Mouse (Mus musculus) ES-CJ7 (cell line): ENCODE measurements around the gene Clec2l.

ENCODE experiments used
- DNase-seq: peaks from one replicate; pipeline ENCODE4 v3.0.0; 2011; ENCODE audit warnings: low read depth, low spot score

The Clec2l gene

GRCm38 (mm10) chr6:38662714-38663615, at the start of gene Clec2l:
TSS of gene Clec2l (plus strand) at chr6:38663069.
- no peak for DNase-seq

DNA sequence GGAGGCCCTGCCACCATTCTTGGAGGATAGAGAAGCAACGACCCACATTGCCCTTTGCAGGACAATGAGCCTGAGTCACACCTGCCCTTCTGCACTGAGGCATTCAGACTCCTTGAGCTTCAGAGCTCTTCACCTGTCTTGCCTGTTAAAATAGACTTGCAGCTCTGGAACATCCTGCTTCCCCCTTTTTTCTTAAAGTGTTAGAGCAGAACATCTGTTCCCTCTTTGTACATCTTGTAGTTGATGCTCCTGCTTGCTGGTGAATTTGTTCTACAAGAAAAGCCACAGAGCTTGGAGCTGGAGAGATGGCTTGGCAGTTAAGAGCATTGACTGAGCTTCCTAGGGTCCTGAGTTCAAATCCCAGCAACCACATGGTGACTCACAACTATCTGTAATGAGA, 40.5 kb upstream of the Clec2l start:
- DNase-seq, result no peak

GRCm38 (mm10) chr6:38623457-38623856, 39.4 kb upstream of the Clec2l start:
- no peak for DNase-seq

GRCm38 (mm10) chr6:38624439-38624838, 38.4 kb upstream of the Clec2l start:
- no peak for DNase-seq

DNA sequence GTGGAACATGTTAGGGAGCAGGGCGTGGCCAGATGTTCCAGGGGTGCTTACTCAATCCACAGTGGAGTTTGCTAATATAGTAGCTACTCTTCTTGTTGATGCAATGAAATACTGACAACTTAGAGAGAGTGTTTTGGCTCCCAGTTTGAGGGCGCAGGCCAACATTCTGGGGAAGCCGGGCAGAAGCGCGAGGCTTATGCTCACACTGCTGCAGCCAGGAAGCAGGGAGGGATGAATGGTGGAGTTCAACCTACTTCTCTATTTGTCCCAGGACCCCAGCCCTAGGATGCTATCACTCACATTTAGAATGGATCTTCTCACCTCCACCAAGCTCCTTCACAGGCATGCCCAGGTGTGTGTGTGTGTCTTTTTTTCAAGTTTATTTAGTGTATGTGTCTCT, 36.8 kb upstream of the Clec2l start:
- no peak for DNase-seq

- no peak for DNase-seq
These were observed 35.8 kb upstream of the Clec2l start for GRCm38 (mm10) chr6:38627081-38627480.

GRCm38 (mm10) chr6:38627486-38627885, 35.4 kb upstream of the Clec2l start:
- no peak for DNase-seq

DNA sequence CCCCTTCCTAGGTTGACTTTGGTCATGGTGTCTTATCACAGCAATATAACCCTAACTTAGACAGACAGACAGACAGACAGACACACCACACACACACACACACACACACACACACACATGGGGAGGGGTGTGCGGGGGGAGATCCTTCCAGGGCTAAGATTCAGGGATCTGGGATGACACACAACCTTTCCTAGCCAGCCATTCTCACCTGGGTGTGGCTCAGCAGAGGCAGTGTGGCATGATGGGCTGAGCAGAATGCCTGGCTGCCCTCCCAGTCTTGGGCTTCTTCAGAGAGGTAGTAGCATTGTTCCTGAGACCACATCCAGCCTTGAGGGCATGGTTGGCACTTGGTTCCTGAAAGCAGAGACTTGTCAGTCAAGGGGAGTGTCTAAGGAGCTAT, 33.3 kb upstream of the Clec2l start:
- no peak for DNase-seq

- DNase-seq, result no peak
These were observed 30.0 kb upstream of the Clec2l start for GRCm38 (mm10) chr6:38632826-38633225.

DNA sequence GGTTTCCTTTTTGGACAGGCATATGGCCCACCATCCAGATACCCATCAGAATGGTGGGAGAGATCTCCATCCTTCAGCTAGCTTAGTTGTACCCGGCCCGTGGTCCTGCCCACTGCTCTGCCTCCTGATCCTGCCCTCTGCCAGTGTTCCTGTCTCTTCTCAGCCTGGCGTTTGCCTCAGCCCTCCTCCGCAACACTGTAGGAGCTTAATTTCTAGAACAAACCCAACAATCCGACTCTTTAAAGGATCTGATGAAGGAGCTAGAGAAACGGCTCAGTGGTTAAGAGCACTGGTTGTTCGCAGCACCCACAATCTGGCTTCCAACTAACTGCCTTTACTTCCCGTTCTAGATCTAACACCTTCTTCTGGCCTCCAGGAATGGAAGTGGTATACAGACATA, 28.4 kb upstream of the Clec2l start:
- no peak for DNase-seq

GRCm38 (mm10) chr6:38635941-38636851, 26.7 kb upstream of the Clec2l start:
- DNase-seq, result peak; percentile 32

DNA sequence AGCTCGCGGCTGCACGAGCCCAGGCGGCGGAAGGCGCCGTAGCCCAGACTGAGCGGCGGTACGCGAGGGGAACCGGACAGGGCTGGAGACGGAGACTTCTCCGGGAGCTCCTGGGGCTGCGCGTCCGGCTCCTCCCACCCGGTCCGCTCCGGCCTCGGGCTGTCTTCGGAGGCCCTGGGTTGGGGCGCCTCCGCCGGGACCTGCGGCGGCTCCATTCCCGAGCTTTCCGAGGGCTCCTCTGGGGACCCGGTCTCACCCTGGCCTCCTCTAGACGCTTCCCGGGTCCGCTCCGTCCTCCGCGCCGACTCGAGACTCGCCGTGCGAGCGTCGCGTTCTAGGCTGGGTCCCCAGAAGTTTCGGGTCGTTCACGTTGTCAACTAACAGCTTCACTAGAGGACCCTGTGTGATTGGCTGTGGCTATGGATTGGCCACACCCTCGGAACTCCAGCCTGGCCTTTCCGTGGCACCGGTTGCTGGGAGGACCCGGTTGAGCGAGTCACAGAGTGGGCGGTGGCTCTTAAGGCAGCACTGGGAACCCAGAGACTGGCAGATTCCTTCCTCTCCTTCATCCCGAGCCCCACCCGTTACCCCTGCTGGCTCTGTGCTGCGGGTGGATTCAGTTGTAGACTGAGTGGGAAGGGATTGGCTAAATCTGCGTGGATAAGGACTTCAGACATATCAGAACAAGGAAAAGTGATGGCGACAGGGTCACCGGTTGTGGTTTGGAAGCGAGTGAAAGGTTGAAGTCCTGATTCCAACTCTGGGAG, 25.8 kb upstream of the Clec2l start, which contains the start of gene Klrg2:
Klrg2 (minus strand) TSS at position 391 of the 767 bp plus-strand sequence.
- peak; percentile 77 for DNase-seq

GRCm38 (mm10) chr6:38640401-38640800, 22.5 kb upstream of the Clec2l start:
- DNase-seq, result no peak

DNA sequence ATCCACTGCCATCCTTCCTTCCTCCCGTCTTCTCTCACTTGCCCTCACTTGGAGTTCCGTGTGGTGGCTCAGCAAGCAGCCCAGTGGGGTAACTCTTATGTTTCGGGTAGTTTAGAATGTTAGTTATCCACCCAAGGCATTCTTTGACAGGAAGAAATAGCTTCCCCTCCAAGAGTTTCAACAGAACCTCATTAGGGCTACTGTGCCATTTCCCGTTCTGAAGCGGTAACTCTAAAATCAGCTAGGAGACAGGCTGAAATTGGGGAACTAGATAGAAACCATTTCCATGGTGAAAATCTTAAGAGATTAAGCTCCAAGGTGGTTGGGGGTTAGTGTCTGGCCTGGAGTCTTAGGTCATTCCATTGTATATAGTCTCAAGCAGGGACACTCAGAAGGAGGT, 21.6 kb upstream of the Clec2l start:
- DNase-seq, result no peak

GRCm38 (mm10) chr6:38641645-38642044, 21.2 kb upstream of the Clec2l start:
- no peak for DNase-seq

- no peak for DNase-seq
These were observed 20.3 kb upstream of the Clec2l start for GRCm38 (mm10) chr6:38642593-38642992.

DNA sequence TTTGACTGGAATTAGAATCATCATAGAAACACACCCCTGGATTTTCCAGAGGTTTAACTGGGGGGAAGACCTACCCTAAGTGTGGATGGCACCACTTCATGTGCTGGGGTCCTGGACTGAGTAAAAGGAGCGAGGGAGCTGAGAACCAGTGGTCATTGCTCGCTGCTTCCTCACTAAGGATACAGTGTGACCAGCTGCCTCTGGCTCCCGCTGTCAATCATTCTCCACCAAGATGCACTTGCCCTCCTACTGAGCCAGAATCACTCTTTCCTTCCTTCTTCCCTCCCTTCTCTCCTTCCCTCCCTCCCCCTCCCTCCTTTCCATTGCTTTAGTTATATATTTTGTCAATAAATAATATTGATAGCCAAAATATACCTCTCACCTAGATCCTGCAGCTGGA, 19.8 kb upstream of the Clec2l start:
- DNase-seq, result no peak

GRCm38 (mm10) chr6:38649545-38649944, 13.3 kb upstream of the Clec2l start:
- DNase-seq, result peak; percentile 73

DNA sequence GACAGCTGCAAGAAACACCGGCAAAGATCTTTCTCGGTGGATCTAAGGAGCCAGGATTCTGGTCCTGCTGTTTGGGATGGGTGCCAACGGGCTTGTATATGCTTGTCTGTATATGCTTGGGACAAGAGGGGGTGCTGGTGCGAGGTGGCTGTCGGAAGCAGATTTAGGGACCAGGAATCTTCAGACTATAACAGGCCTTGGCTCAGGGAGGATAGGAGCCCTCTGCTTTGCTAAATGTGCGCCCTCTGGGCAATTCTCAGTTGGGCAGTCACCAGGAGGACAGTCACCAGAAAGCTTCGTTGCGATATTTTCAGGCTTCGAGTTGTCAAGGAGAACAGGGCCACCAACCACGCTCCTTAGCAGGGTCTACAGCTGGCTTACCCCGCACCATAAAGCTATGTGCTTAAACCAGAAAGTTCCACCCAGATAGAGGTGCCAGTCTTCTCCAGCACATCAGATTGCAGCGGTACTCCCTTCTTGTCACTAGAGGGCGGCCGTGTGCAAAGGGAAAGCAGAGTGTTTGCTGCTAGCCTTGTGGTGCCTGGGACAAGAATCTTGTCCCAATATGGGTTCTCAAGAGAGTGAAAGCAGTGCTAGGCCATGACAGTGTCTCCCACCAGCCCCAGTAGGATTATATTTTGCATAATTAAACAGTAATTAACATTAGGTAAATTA, 12.5 kb upstream of the Clec2l start:
- DNase-seq, result peak; percentile 80

DNA sequence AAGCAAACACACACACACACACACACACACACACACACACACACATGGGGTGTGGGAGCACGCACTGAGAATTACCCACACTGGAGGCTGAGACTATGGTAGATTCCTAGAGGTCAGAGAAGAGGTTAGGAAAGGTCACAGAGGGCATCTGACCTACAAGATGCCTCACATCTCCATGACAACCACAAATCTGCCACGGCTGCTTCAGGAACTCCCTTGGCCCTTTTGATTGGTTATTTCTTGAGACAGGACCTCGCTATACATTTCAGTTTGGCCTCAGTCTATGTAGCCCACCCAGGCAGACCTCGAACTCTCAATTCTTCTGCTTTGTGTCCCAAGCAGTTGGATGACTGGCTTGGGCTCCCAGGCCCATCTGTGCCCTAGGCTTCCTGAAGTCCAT, 1.2 kb upstream of the Clec2l start:
- DNase-seq, result no peak

- peak; percentile 54 for DNase-seq
These were observed 6.7 kb downstream of the Clec2l start for GRCm38 (mm10) chr6:38669580-38669979.
